Mouse (Mus musculus) retina, adult 2 months (tissue): ENCODE measurements around the gene Smndc1.
A peak's percentile ranks its signal among the peaks of the same experiment; 100 is the strongest.
"Not testable (repeated sequence)": the region's sequence is repeated elsewhere in the genome, so short reads cannot be mapped to it uniquely, and the experiment has no call there.

Experiments
- DNase-seq: peaks from one replicate; pipeline ENCODE4 v3.0.0-alpha.2; 2012; ENCODE audit warnings: low read depth, low spot score

The Smndc1 gene

GRCm38 (mm10) chr19:53412149-53412848 is 21.9 kb upstream of the Smndc1 start:
- DNase-seq = no peak

- DNase-seq = no peak
These were observed 19.4 kb upstream of the Smndc1 start for GRCm38 (mm10) chr19:53409663-53410307.

GRCm38 (mm10) chr19:53408398-53408797 is 18.0 kb upstream of the Smndc1 start:
- no peak for DNase-seq

- no peak for DNase-seq
These were observed 17.0 kb upstream of the Smndc1 start for GRCm38 (mm10) chr19:53407350-53407749.

DNA sequence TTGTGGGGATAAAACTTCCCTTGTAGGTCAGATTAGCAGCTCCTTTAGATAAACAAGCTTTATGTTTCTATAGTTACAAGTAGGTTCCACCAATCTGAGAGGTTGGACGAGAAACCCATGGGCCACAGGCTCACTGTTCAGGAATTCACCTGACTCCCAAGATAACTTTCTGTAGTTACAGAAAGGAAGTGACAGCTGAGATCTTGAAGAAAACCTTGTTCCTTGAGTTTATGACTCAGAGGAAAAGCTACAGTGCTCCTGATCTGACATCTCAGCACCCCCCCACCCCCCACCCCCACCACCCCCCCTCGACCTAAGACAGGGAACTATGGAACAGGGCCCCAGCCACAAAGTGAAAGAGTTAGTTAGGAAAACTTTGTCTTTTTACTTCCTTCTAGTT is 15.4 kb upstream of the Smndc1 start:
- DNase-seq = no peak

DNA sequence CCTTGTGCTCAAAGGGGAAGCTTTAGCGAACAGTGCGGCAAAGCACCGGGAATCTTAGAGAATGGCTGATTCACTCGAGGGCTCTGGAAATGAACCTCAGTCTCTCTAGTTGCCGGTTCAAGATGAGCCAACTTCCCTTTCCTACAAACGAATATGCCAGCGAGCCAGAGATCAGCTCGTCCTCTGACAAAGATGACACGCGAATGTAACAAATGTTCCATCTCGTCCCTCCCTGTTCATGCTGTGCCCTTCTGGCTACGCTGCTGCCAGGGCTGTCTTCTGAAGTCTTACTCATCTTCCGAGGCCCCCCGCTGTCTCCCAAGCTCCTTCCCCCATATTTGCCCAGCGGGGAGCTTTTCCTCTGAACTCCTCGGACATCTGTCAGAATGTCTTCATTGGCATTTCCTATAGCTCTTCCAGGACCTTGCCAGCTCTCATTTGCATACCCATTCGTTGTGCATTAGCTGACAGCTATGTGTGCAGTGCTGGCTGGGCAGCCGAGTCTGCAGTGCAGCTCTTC is 14.5 kb upstream of the Smndc1 start:
- no peak for DNase-seq

DNA sequence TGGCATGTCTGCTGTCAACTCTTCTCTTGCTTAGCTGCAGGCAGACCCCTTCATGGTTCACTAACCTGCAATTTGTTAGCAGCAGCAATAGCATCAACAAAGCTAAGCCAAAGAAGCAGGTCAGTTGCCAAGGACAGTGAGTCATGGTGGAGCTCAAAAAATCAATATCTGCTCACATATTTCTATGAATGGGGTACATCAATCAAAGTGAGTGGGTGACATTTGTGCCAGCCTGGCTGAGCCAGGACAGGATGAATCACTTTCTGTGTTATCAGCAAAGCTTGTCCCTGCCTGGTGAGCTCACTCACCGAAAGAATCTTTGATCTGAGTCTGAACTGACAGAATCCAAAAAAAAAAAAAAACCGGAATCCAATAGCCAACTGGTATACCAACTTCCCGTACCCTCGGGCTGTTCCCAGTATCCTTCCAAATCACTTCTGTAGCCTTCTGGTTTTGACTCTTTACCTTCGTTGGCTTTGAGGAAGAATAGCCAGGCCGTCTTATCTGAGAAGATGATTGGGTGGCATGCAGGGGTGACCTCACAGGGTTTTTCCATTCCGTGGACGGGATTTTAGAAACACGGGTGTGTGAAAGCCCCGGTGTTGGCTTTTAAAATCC is 13.9 kb upstream of the Smndc1 start:
- DNase-seq = no peak

DNA sequence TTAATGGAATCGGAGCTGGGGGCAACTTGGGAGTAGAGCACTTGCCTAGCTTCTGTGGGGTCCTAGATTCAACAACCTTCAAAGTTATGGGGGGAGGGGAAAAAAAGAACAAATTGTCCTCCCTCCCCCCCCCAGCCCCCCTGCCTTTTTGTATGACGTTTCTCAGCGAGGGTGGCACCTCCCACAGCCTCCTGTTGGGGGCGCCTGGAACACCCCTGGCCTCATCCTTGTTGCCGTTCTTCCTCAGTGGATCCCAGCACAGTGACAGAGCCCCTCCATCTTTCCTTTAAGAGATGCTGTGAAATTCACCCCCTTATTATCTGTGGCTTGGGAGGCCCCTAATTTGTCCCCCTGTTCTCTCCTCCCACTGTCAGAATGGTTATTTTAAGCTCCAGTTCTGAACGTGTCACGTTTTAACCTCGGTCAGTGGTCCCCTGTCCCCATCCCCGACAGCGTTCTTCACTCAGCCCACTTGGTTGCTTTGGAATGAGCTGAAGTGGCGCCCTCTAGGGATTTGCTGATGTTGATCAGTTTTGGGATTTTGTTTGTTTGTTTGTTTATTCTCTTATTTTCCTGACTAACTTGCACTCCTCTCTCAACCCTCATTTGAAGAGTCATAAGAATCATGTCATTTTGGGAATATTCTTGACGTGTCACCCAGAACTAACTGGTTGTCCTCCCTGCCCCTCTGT is 12.5 kb upstream of the Smndc1 start:
- DNase-seq = no peak

DNA sequence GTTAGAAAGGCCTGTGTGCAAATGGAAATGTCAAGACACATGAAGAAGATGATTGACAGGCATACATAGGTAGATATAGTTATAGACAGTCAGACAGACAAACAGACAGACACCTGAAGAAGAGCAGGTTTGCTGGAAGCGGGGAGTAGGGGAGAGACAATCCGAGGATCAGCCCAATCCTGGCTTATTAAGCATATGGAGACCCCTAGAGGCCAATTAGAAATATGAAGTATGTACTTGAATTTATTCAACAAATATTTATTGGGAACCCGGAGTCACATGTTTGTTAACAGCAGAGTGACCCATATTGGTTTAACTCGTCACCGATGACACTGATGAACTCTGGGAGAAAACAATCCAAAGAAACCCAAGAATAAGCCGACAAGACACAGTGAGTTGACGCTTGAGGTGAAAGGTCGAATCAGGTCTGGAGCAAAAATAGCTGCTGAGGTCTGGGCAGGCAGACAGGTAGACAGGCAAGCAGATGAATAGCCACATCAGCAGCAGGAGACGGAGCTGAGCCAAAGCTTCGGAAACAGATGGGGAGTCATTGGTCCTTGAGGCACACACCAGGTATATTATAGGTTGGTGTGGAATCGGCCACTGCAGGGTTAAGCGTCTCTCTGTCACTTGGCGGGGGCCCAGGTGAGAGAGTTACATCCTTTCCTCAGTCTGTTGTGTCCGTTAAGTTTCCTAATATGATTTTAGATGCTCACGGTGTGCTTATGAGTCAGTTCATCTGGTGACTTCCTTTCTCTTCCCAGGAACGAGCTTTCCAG is 10.1 kb upstream of the Smndc1 start:
- DNase-seq = no peak

DNA sequence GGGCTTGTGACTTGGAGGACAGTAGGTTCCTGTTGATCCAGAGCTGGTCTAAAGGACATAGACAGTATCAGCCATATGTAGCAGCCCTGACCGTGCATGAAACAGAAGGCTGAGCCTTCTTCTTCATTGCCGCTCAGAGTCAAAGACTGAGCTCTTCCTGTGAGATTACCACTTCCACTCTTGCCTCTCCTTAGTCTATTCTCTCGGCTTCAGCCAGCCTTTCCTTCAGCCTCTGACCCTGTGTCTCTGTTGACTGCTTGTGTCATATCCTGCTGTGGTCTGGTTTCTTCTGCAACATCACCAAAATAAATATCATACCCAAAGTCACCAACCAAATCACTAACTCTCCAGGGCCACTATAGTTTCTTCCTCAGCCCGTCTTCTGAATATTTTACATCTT is 8.8 kb upstream of the Smndc1 start:
- no peak for DNase-seq

DNA sequence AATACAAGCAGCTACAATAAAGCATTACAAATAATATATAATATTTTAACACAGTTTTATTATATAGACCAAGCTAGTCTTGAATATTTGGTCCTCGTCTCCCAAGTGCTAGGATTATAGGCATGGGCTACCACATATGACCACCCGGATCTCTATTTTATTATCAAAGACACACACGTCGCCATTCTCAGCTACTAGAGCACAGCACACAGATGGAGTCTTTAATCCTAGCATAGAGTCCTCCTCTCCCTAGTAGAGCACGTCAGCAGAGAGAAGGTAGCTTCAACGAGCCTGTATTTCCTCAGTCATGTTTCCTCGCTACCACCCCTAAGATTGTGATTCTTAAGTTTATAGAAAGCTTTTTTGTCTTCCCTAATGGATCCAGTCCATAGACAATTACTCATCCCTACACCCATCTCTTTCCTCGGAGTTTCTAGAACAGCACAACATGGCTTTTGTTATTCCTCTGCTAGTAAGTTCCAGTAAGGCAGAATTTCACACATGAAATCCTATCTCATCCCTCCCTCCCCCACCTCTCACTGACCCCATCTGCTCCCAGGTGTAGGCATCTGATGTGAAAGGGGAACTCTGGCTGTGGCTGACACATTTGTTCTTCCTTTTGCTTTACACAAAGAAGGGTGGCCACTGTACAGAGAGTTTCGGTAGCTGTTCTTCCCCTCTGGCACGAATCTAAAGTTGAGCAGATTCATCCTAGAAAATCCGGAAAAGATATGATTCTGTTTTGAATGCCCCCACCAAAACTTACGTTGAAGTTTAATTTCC is 7.3 kb upstream of the Smndc1 start:
- no peak for DNase-seq

- DNase-seq = not testable (repeated sequence)
These were observed 5.4 kb upstream of the Smndc1 start for GRCm38 (mm10) chr19:53395805-53396204.

GRCm38 (mm10) chr19:53394956-53395355 is 4.6 kb upstream of the Smndc1 start:
- DNase-seq = not testable (repeated sequence)

DNA sequence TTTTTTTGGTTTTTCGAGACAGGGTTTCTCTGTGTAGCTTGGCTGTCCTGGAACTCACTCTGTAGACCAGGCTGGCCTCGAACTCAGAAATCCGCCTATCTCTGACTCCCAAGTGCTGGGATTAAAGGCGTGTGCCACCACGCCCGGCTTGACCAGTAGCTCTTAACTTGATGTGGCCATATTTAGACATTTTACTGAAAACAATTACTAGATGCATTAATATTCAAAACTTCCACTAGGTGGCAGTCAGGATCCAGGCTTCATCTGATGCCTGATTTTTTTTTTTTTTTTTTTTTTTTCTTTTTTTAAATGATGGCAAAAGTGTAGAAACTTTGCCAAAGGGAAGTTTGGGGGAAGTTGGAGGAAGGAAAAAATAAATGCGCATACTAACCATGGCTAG is 4.2 kb upstream of the Smndc1 start:
- peak; percentile 25 for DNase-seq

- DNase-seq = no peak
These were observed 3.3 kb upstream of the Smndc1 start for GRCm38 (mm10) chr19:53393646-53394045.

GRCm38 (mm10) chr19:53392781-53393343 is 2.5 kb upstream of the Smndc1 start:
- no peak for DNase-seq

GRCm38 (mm10) chr19:53391787-53392186 is 1.4 kb upstream of the Smndc1 start:
- DNase-seq = no peak

- DNase-seq = no peak
These were observed 1.0 kb upstream of the Smndc1 start for GRCm38 (mm10) chr19:53391386-53391785.

DNA sequence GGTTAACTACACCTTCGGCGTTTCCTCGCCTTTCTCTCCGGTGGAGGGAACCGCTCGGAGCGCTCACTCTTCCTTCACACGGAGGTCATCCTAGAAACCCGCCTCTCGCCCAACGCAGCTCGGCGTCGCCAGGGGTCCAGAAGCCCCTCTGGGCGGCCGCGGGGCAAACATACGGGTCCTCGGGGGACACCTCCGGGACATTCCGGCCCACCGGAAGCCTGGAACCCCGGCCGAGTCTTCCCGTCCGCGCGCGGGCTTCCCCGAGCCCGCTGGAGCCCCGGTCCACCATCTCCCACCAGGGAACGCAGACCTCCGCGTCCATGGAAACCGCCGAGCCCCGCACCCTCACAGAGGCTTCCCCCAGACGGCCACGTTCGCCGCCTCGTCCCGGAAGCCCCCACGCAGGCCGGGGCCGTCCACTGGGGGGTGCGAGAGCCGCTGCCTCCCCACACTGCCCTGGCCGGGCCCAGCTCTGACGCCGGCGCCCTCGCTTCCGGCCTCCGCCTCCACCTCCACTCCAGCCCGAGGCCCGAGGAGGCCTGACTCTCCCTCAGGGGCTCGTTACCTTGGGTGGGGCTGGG is 437 bp downstream of the Smndc1 start:
- no peak for DNase-seq

DNA sequence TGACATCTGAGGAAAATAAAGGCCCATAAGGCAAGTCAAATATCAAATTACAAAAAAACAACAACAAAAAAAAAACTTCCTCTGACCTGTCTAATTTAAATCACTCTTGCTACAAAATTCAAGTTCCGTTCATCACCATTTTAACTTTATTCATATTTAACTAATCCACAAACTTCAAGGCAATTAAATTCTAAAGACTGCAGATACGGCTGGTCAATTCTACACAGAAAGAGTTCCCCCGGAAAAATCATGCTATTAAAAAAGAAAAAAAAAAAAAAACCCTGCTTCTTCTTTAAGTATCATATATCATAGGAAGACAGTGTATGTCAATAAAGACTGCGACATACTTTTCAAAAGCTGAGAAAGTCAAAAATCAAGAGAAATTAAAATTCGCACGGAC is 961 bp downstream of the Smndc1 start:
- no peak for DNase-seq
